Mouse (Mus musculus) myocyte (in vitro differentiated cells): Measurements from ENCODE around the gene 1700092M07Rik. TPM values are rescaled to one million over a fixed set of nuclear protein-coding genes. Genes with fewer than 3 reads are reported as not detected.

ENCODE experiments used
- H3K27me3 ChIP-seq: one replicate; pipeline ENCODE4 v1.6.1; 2011; ENCODE audit not compliant: control insufficient read depth, insufficient read depth, insufficient read length
- H3K36me3 ChIP-seq: one replicate; pipeline ENCODE4 v1.6.1; 2011; ENCODE audit not compliant: control insufficient read depth, insufficient read depth
- H3K4me2 ChIP-seq: one replicate; pipeline ENCODE4 v1.6.1; 2011; ENCODE audit warnings: low read depth, control low read depth
- H3K4me3 ChIP-seq: one replicate; pipeline ENCODE4 v1.5.1; 2011; ENCODE audit warnings: mild to moderate bottlenecking, control low read depth, moderate library complexity
- H3K79me2 ChIP-seq: one replicate; pipeline ENCODE4 v1.6.1; 2011; ENCODE audit not compliant: control insufficient read depth, insufficient read depth
- H3ac ChIP-seq: one replicate; pipeline ENCODE4 v1.6.1; 2011; ENCODE audit not compliant: control insufficient read depth, insufficient read length
- CEBPB ChIP-seq: IDR thresholded peaks from 2 replicates; pipeline ENCODE4 v1.6.1; 2011; ENCODE audit warnings: mild to moderate bottlenecking, moderate library complexity; ENCODE audit not compliant: poor library complexity, insufficient read depth, severe bottlenecking
- E2F4 ChIP-seq: IDR thresholded peaks from one replicate; pipeline ENCODE4 v1.6.1; 2011; ENCODE audit warnings: mild to moderate bottlenecking, control low read depth, moderate library complexity; ENCODE audit not compliant: insufficient read depth
- MAX ChIP-seq: IDR thresholded peaks from one replicate; pipeline ENCODE4 v1.6.1; 2011; ENCODE audit warnings: low read depth, mild to moderate bottlenecking, control low read depth
- MYOD1 ChIP-seq, 3 experiments: IDR thresholded peaks; one replicate each; pipeline ENCODE4 v1.6.1; 2011; ENCODE audit warnings: control low read depth in 2 of 3, low read depth in 2 of 3, mild to moderate bottlenecking in 2 of 3, moderate library complexity in 1 of 3; ENCODE audit not compliant: insufficient read length in 2 of 3, control insufficient read depth in 1 of 3
- MYOG ChIP-seq, 3 experiments: IDR thresholded peaks; one replicate each; pipeline ENCODE4 v1.6.1; 2011; ENCODE audit warnings: control low read depth in 2 of 3, low read depth in 2 of 3, mild to moderate bottlenecking in 2 of 3; ENCODE audit not compliant: insufficient read length in 2 of 3, control insufficient read depth in 1 of 3, insufficient read depth in 1 of 3
- POLR2A ChIP-seq: IDR thresholded peaks from one replicate; pipeline ENCODE4 v1.6.1; 2011; ENCODE audit warnings: low read depth, mild to moderate bottlenecking, control low read depth, moderate library complexity; ENCODE audit not compliant: insufficient read length
- POLR2AphosphoS2 ChIP-seq: IDR thresholded peaks from one replicate; pipeline ENCODE4 v1.6.1; 2011; ENCODE audit warnings: low read depth, control low read depth; ENCODE audit not compliant: insufficient read length
- REST ChIP-seq: IDR thresholded peaks from one replicate; pipeline ENCODE4 v1.6.1; 2011; ENCODE audit warnings: mild to moderate bottlenecking, control low read depth, moderate library complexity; ENCODE audit not compliant: insufficient read depth, insufficient read length
- SRF ChIP-seq: IDR thresholded peaks from one replicate; pipeline ENCODE4 v1.6.1; 2011; ENCODE audit warnings: low read depth; ENCODE audit not compliant: control insufficient read depth, insufficient read length
- TCF12 ChIP-seq: IDR thresholded peaks from one replicate; pipeline ENCODE4 v1.6.1; 2011; ENCODE audit warnings: mild to moderate bottlenecking, control low read depth; ENCODE audit not compliant: poor library complexity, insufficient read depth, severe bottlenecking
- TCF3 ChIP-seq: IDR thresholded peaks from one replicate; pipeline ENCODE4 v1.6.1; 2011; ENCODE audit warnings: low read depth, control low read depth; ENCODE audit not compliant: insufficient read length
- USF1 ChIP-seq: IDR thresholded peaks from one replicate; pipeline ENCODE4 v1.6.1; 2011; ENCODE audit warnings: low read depth, mild to moderate bottlenecking, control low read depth, moderate library complexity
- polyA plus RNA-seq: library from polyadenylated mRNA; unstranded; fragments of >200 nt; fragmentation: generic; extraction: Trizol; gene quantifications from one replicate; pipeline ENCODE4 v1.2.1, GENCODE M21; 2012; ENCODE audit warnings: missing spikeins

Gene 1700092M07Rik
- polyA plus RNA-seq, 1 experiment = 0.94 TPM

- peaks cover 10% of the 10 kb centered on the region for H3K36me3 ChIP-seq
- peak overlapping the region; percentile 92 for H3K4me2 ChIP-seq
- H3K4me3 ChIP-seq = no peak overlapping the region
- TF ChIP-seq POLR2A (no peak), REST (no peak), POLR2AphosphoS2 (no peak), TCF12 (no peak), E2F4 (no peak), CEBPB (no peak), MYOD1 (IDR thresholded peaks at IDR 0.05; ENCODE audit: control insufficient read depth in 1 of 3, insufficient read length in 2 of 3, low read depth in 2 of 3) (no peak), TCF3 (no peak), SRF (no peak), USF1 (no peak), MYOG (IDR thresholded peaks at IDR 0.05; ENCODE audit: control insufficient read depth in 1 of 3, insufficient read depth in 1 of 3, insufficient read length in 2 of 3, low read depth in 2 of 3) (no peak), MAX (no peak)
- H3K79me2 ChIP-seq = peaks cover 70% of the 10 kb centered on the region
- H3K27me3 ChIP-seq = no peaks in the 10 kb centered on the region
- H3ac ChIP-seq = no peak overlapping the region
These were observed 18.4 kb downstream of the 1700092M07Rik start for GRCm38 (mm10) chr19:8758899-8759298.

- H3K79me2 ChIP-seq = peaks cover 59% of the 10 kb centered on the region
- TF ChIP-seq REST (no peak), E2F4 (no peak), POLR2A (no peak), POLR2AphosphoS2 (no peak), MYOG (IDR thresholded peaks at IDR 0.05; ENCODE audit: control insufficient read depth in 1 of 3, insufficient read depth in 1 of 3, insufficient read length in 2 of 3, low read depth in 2 of 3) (no peak), MAX (no peak), MYOD1 (IDR thresholded peaks at IDR 0.05; ENCODE audit: control insufficient read depth in 1 of 3, insufficient read length in 2 of 3, low read depth in 2 of 3) (no peak), USF1 (no peak), TCF12 (no peak), SRF (no peak)
- no peaks in the 10 kb centered on the region for H3K27me3 ChIP-seq
- H3K4me3 ChIP-seq = no peak overlapping the region
- H3K36me3 ChIP-seq = peaks cover 20% of the 10 kb centered on the region
- H3K4me2 ChIP-seq = no peak overlapping the region
- H3ac ChIP-seq = no peak overlapping the region
These were observed 20.2 kb downstream of the 1700092M07Rik start for GRCm38 (mm10) chr19:8760757-8761156.

GRCm38 (mm10) chr19:8763276-8763675 is 22.8 kb downstream of the 1700092M07Rik start:
- no peak overlapping the region for H3K4me2 ChIP-seq

GRCm38 (mm10) chr19:8765562-8765961 is 25.0 kb downstream of the 1700092M07Rik start:
- no peaks in the 10 kb centered on the region for H3K27me3 ChIP-seq
- H3K36me3 ChIP-seq = peaks cover 57% of the 10 kb centered on the region
- H3K4me2 ChIP-seq = no peak overlapping the region
- H3K4me3 ChIP-seq = no peak overlapping the region
- H3K79me2 ChIP-seq = peaks cover 22% of the 10 kb centered on the region
- TF ChIP-seq TCF3 = no peak
- no peak for TF ChIP-seq SRF
- TF ChIP-seq REST = no peak
- H3ac ChIP-seq = no peak overlapping the region

More at GRCm38 (mm10) chr19:8763276-8763675, 22.8 kb downstream of the 1700092M07Rik start:
- H3K79me2 ChIP-seq = peaks cover 42% of the 10 kb centered on the region
- H3K36me3 ChIP-seq = peaks cover 43% of the 10 kb centered on the region
- no peaks in the 10 kb centered on the region for H3K27me3 ChIP-seq
- no peak overlapping the region for H3ac ChIP-seq
- H3K4me3 ChIP-seq = no peak overlapping the region
- TF ChIP-seq TCF12 (no peak), TCF3 (no peak), SRF (no peak), MAX (no peak), USF1 (no peak), POLR2AphosphoS2 (no peak), REST (no peak), POLR2A (no peak), MYOG (IDR thresholded peaks at IDR 0.05; ENCODE audit: control insufficient read depth in 1 of 3, insufficient read depth in 1 of 3, insufficient read length in 2 of 3, low read depth in 2 of 3) (no peak)

GRCm38 (mm10) chr19:8770567-8771270 is 30.2 kb downstream of the 1700092M07Rik start, which contains the start of gene Tmem223:
Gene Tmem223 (plus strand): TSS chr19:8770996.
- Histone ChIP-seq H3K4me2 (peak within 1 kb of the TSS; percentile 70), H3K27me3 (no peaks in the 10 kb centered on the region), H3K79me2 (peaks cover 18% of the 10 kb centered on the region), H3K4me3 (peak within 1 kb of the TSS; percentile 56), H3ac (peak within 1 kb of the TSS; percentile 10), H3K36me3 (peaks cover 42% of the 10 kb centered on the region)
- TF ChIP-seq TCF12 (no peak), MYOD1 (IDR thresholded peaks at IDR 0.05; ENCODE audit: control insufficient read depth in 1 of 3, insufficient read length in 2 of 3, low read depth in 2 of 3) (no peak), USF1 (no peak), POLR2AphosphoS2 (peak; percentile 89), SRF (no peak), TCF3 (no peak), POLR2A (peak; percentile 72), CEBPB (no peak), REST (no peak)
